Mouse (Mus musculus) thymus, postnatal 25 days (tissue): Measurements from ENCODE around the gene Bora.

Experiments used
- DNase-seq: peaks from one replicate; pipeline ENCODE4 v3.0.0; 2022

Gene Bora

GRCm38 (mm10) chr14:99071146-99071545 is 25.1 kb downstream of the Bora start:
- no peak for DNase-seq

DNA sequence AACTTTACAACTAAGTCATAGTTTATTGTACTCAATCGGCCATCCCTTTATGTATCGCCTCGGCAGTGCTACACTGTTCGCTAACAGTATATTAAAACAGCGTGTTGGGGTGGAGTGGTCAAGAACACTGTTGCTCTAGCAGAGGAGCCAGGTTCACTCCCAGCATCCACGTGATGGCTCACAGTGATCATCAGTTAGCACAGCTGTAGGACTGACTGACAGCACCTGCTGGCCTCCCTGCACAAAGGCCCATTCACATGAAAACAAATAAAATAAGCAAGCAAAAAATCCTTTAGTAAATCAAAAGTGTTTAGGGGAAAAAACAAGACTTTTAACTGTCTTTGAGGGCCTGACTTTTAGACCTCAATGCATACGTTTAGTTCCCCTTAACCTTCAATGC is 42.9 kb downstream of the Bora start:
- DNase-seq, result no peak

- DNase-seq, result peak; percentile 99
These were observed 53.4 kb downstream of the Bora start, which contains the start of the genes Pibf1 and Dis3 for GRCm38 (mm10) chr14:99099267-99099966. TSS of gene Pibf1 (plus strand) at chr14:99099424. TSS of gene Dis3 (minus strand) at chr14:99099770.

GRCm38 (mm10) chr14:99099967-99100587 is 54.1 kb downstream of the Bora start:
- DNase-seq, result no peak

- no peak for DNase-seq
These were observed 57.0 kb downstream of the Bora start for GRCm38 (mm10) chr14:99103050-99103449.

GRCm38 (mm10) chr14:99104542-99105123 is 58.6 kb downstream of the Bora start:
- DNase-seq, result no peak

DNA sequence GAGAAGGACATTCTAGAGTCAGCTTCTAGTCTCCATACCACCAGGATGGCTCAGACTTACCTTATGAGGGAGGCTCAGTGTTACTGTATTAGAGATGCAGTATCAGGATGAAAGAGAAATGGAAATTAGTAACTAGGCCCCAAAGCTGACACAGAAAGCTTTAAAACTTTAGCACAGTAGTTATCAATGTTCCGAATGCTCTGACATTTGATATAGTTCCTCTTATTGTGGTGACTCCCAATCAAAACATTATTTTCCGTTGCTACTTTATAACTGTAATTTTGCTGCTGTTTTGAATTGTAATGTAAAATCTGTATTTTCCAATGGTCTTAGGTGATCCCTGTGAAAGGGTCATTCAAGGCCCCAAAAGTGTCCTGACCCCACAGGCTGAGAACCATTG is 60.6 kb downstream of the Bora start:
- no peak for DNase-seq

DNA sequence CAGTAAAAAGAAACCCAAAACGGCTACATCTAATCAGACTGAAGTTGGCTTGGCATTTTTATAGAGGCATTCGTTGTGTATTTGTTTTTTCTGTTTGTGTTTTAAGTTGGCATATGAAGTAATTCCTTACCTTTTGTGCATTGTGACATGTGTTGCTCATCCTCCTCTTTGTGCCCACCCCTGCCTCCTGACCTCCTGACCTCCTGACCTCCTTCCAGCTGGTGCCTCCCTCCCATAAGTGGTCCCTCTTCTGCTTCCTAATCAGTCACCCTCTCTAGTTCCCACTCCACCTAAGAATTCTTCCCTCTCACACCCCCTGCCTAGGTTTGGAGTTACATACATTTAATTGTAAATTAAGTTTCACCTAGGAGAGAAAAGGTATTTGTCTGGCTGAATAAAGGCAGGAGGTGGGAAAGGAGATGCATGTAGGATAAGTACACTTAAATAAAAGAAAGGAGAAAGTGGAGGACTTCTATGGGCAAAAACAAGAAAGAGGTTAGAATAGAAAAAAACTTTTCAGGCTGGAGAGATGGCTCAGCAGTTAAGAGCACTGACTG is 61.7 kb downstream of the Bora start:
- no peak for DNase-seq

GRCm38 (mm10) chr14:99108762-99109161 is 62.7 kb downstream of the Bora start:
- DNase-seq, result no peak

GRCm38 (mm10) chr14:99117576-99117975 is 71.6 kb downstream of the Bora start:
- no peak for DNase-seq

- DNase-seq, result no peak
These were observed 75.7 kb downstream of the Bora start for GRCm38 (mm10) chr14:99121584-99122339.

DNA sequence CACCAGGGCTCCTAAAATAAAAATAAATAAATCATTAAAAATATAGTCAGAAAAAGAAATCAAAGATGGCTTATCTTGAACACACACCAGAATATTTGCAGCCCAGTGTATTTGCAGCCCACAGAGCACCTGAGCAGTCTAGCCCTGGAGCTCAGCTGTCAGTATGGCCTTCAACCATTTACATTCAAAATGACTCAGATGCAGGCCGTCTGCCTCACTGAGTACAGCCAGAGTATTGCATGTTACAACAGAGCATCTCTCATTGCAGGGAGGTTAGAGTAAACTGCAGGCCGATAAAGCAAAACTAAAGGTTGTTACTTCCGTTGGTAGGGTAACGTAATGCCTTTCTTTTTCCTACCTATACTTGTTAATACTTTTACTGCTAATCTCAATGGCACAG is 78.1 kb downstream of the Bora start:
- no peak for DNase-seq
